Mouse (Mus musculus): ENCODE measurements at regions not wholly inside any gene's neighbourhood (a gene's known extent, or its start where the extent isn't known, plus 50 kb on each side); places are given as distances from the start of the nearest gene placed in this dataset.

DNA sequence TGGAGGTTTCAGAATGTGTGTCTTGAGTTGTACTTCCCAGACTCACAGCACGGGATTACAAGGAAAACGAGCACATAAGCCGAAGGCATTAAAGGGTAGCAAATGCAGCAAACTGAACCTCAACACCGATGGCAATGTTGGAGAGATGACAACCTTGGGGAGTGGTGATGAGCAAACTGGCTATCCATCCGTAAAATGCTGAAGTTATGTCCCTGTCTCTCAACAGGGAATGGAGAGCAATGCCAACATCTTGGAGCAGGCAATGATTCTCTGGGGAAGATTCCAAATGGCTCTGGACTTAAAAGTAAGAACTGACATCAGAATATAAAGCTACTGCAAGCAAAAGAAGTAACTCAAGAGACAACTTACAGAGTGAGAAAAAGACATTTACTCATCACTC is 170.5 kb upstream of the Ogfrl1 start:
- no peak overlapping the region for H3K9ac ChIP-seq (ENCODE audit: low read length)
- WGBS: 89% methylated on average over 5 of the region's 5 CpGs
- DNase-seq (ENCODE audit: low spot score): no peak
- no peak overlapping the region for H3K4me3 ChIP-seq (ENCODE audit: low read depth, low read length)
- H3K4me2 ChIP-seq (ENCODE audit: low read depth, low read length, severe bottlenecking): no peak overlapping the region
- H3K4me1 ChIP-seq (replicated peaks; ENCODE audit: control insufficient read depth, insufficient read depth, low read length): no peaks in the 10 kb centered on the region
- H3K27me3 ChIP-seq (ENCODE audit: control insufficient read depth, insufficient read depth, low read length): no peaks in the 10 kb centered on the region
- H3K36me3 ChIP-seq (ENCODE audit: control insufficient read depth, insufficient read depth, low read length): no peaks in the 10 kb centered on the region
- ATAC-seq (replicated peaks; ENCODE audit: low FRiP score): no peak
- no peaks in the 10 kb centered on the region for H3K9me3 ChIP-seq (ENCODE audit: control insufficient read depth, low read length)
- H3K27ac ChIP-seq (ENCODE audit: low read depth, low read length): no peak overlapping the region

- peak; percentile 61 for ATAC-seq (replicated peaks; ENCODE audit: low FRiP score)
- Histone ChIP-seq H3K4me3 (ENCODE audit: low read depth, low read length) (no peak overlapping the region), H3K36me3 (ENCODE audit: control insufficient read depth, insufficient read depth, low read length) (no peaks in the 10 kb centered on the region), H3K4me1 (replicated peaks; ENCODE audit: control insufficient read depth, insufficient read depth, low read length) (no peaks in the 10 kb centered on the region), H3K9me3 (ENCODE audit: control insufficient read depth, low read length) (no peaks in the 10 kb centered on the region), H3K4me2 (ENCODE audit: low read depth, low read length, severe bottlenecking) (no peak overlapping the region), H3K27me3 (ENCODE audit: control insufficient read depth, insufficient read depth, low read length) (no peaks in the 10 kb centered on the region), H3K27ac (ENCODE audit: low read depth, low read length) (no peak overlapping the region), H3K9ac (ENCODE audit: low read length) (no peak overlapping the region)
- DNase-seq (ENCODE audit: low spot score): no peak
- 53% methylated on average over 7 of the region's 7 CpGs for WGBS
These were observed 176.9 kb upstream of the Ogfrl1 start for GRCm38 (mm10) chr1:23574461-23574860.

DNA sequence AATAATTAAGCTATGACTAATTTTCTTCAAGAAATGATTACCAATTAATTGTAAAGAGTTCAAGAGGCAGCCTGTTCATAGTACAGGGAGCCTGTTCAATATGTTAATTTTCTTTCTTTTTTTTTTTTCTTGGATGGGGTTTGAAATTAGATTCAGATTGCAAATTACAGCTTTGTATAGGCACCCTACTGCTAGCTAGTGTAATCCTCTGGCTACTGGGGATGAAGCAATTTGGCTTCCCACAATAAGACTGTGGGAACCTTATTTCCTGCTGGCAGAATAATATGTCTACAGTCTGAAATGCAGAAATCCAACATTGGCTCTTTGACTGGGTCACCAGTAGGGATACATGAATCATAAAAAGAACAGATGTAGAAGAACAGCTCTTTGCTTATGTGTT is 177.4 kb upstream of the Ogfrl1 start:
- Histone ChIP-seq H3K4me2 (ENCODE audit: low read depth, low read length, severe bottlenecking) (no peak overlapping the region), H3K27ac (ENCODE audit: low read depth, low read length) (no peak overlapping the region), H3K4me3 (ENCODE audit: low read depth, low read length) (no peak overlapping the region), H3K9ac (ENCODE audit: low read length) (no peak overlapping the region), H3K9me3 (ENCODE audit: control insufficient read depth, low read length) (no peaks in the 10 kb centered on the region), H3K27me3 (ENCODE audit: control insufficient read depth, insufficient read depth, low read length) (no peaks in the 10 kb centered on the region), H3K4me1 (replicated peaks; ENCODE audit: control insufficient read depth, insufficient read depth, low read length) (no peaks in the 10 kb centered on the region), H3K36me3 (ENCODE audit: control insufficient read depth, insufficient read depth, low read length) (no peaks in the 10 kb centered on the region)
- ATAC-seq (replicated peaks; ENCODE audit: low FRiP score) (peak; percentile 66), DNase-seq (ENCODE audit: low spot score) (no peak)

- Histone ChIP-seq H3K4me2 (ENCODE audit: low read depth, low read length, severe bottlenecking) (no peak overlapping the region), H3K9me3 (ENCODE audit: control insufficient read depth, low read length) (no peaks in the 10 kb centered on the region), H3K27ac (ENCODE audit: low read depth, low read length) (no peak overlapping the region), H3K9ac (ENCODE audit: low read length) (no peak overlapping the region), H3K4me3 (ENCODE audit: low read depth, low read length) (no peak overlapping the region), H3K4me1 (replicated peaks; ENCODE audit: control insufficient read depth, insufficient read depth, low read length) (no peaks in the 10 kb centered on the region), H3K27me3 (ENCODE audit: control insufficient read depth, insufficient read depth, low read length) (no peaks in the 10 kb centered on the region), H3K36me3 (ENCODE audit: control insufficient read depth, insufficient read depth, low read length) (no peaks in the 10 kb centered on the region)
- DNase-seq (ENCODE audit: low spot score): no peak
- ATAC-seq (replicated peaks; ENCODE audit: low FRiP score): peak; percentile 43; the same call in 1 of the 2 replicates
- 82% methylated on average over 2 of the region's 2 CpGs for WGBS
These were observed 177.9 kb upstream of the Ogfrl1 start for GRCm38 (mm10) chr1:23575515-23575914.

DNA sequence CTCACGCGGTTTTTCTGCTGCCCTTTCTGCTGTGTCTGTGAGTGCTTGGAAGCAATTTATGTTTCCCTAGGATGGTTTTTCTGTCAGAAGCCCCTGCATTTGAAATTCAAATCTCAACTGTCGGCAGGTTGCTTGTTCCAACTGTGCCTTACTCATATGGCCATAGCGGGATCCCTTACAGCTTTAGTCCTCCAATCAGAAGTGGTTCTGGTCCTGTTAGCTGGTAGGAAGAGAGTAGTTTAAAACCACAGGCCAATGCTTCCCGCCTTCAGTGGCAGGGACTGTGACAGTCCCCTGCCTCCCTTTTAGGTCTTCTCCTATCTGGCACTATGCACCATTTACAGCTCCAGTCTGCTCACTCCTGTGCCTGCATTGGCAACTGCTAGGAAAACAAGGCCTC is 178.6 kb upstream of the Ogfrl1 start:
- 70% methylated on average over 5 of the region's 5 CpGs for WGBS
- Histone ChIP-seq H3K4me1 (replicated peaks; ENCODE audit: control insufficient read depth, insufficient read depth, low read length) (no peaks in the 10 kb centered on the region), H3K4me2 (ENCODE audit: low read depth, low read length, severe bottlenecking) (no peak overlapping the region), H3K9me3 (ENCODE audit: control insufficient read depth, low read length) (no peaks in the 10 kb centered on the region), H3K9ac (ENCODE audit: low read length) (no peak overlapping the region), H3K36me3 (ENCODE audit: control insufficient read depth, insufficient read depth, low read length) (no peaks in the 10 kb centered on the region), H3K27ac (ENCODE audit: low read depth, low read length) (no peak overlapping the region), H3K27me3 (ENCODE audit: control insufficient read depth, insufficient read depth, low read length) (no peaks in the 10 kb centered on the region), H3K4me3 (ENCODE audit: low read depth, low read length) (no peak overlapping the region)
- DNase-seq (ENCODE audit: low spot score) (no peak), ATAC-seq (replicated peaks; ENCODE audit: low FRiP score) (no peak)

DNA sequence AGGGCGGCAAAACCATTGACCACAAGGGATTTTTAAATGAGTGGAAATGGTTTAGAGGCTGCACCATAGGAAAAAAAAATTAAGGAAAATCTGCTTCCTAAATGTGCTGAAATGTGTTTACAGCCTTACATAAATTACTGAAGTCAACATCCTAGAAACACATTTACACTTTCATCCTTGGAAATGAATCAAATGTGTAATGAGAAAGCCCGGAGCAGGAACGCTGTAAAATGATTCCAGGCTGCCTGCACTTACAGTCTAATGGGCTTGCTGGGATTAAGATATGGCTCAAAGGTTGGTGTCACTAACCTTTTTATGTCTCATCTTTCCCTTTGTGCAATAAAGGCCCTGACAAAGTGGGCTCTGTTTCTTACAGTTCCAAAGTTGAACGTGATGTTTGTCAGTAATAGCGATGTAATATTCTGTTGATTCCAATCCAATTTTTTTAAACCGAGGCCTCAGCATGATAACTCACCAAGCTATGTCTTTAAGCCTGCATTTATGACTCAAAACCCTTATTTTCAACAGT is 172.1 kb upstream of the B3gat2 start:
- DNase-seq (ENCODE audit: low spot score) (no peak), ATAC-seq (replicated peaks; ENCODE audit: low FRiP score) (no peak)
- H3K36me3 ChIP-seq (ENCODE audit: control insufficient read depth, insufficient read depth, low read length): no peaks in the 10 kb centered on the region
- no peak overlapping the region for H3K9ac ChIP-seq (ENCODE audit: low read length)
- H3K27ac ChIP-seq (ENCODE audit: low read depth, low read length): no peak overlapping the region
- H3K4me1 ChIP-seq (replicated peaks; ENCODE audit: control insufficient read depth, insufficient read depth, low read length): no peaks in the 10 kb centered on the region
- no peak overlapping the region for H3K4me2 ChIP-seq (ENCODE audit: low read depth, low read length, severe bottlenecking)
- H3K27me3 ChIP-seq (ENCODE audit: control insufficient read depth, insufficient read depth, low read length): no peaks in the 10 kb centered on the region
- no peaks in the 10 kb centered on the region for H3K9me3 ChIP-seq (ENCODE audit: control insufficient read depth, low read length)
- 91% methylated on average over 6 of the region's 6 CpGs for WGBS
- no peak overlapping the region for H3K4me3 ChIP-seq (ENCODE audit: low read depth, low read length)

DNA sequence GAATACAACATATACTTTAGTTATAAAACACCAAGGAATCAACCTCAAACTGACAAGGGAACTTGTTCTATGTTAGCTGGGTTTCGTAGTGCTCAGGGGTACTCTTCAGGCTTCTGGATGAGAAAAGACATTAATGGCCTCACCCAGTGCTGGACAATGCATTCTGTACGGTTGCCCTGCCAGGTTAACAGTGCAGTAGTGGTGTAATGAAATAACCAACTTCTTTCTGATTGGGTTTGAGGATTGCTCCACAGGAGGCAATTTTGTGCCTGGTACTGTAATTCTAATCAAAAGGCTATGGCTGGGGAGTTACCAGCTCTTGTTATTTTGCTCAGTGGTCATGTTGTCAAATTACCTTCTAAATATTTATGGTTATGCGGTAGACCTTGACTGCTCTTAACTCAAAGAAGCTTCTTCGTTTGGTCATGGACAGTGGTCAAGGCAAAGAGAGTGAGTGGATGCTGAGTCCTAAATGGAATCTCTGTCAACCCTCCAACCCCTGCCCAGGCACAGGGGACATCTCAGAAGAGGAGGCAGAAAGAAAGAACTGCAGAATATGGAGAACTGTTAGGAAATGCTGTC is 158.8 kb upstream of the B3gat2 start:
- DNase-seq (ENCODE audit: low spot score): no peak
- Histone ChIP-seq H3K27me3 (ENCODE audit: control insufficient read depth, insufficient read depth, low read length) (no peaks in the 10 kb centered on the region), H3K4me1 (replicated peaks; ENCODE audit: control insufficient read depth, insufficient read depth, low read length) (no peaks in the 10 kb centered on the region), H3K4me3 (ENCODE audit: low read depth, low read length) (no peak overlapping the region), H3K9me3 (ENCODE audit: control insufficient read depth, low read length) (no peaks in the 10 kb centered on the region), H3K9ac (ENCODE audit: low read length) (no peak overlapping the region), H3K36me3 (ENCODE audit: control insufficient read depth, insufficient read depth, low read length) (no peaks in the 10 kb centered on the region), H3K27ac (ENCODE audit: low read depth, low read length) (no peak overlapping the region), H3K4me2 (ENCODE audit: low read depth, low read length, severe bottlenecking) (no peak overlapping the region)
- ATAC-seq (replicated peaks; ENCODE audit: low FRiP score): no peak
- 89% methylated on average over 4 of the region's 4 CpGs for WGBS

GRCm38 (mm10) chr1:23629366-23629765 is 132.2 kb upstream of the B3gat2 start:
- no peak overlapping the region for H3K27ac ChIP-seq (ENCODE audit: low read depth, low read length)
- H3K9me3 ChIP-seq (ENCODE audit: control insufficient read depth, low read length): no peaks in the 10 kb centered on the region
- WGBS: 39% methylated on average over 4 of the region's 4 CpGs
- no peaks in the 10 kb centered on the region for H3K27me3 ChIP-seq (ENCODE audit: control insufficient read depth, insufficient read depth, low read length)
- ATAC-seq (replicated peaks; ENCODE audit: low FRiP score) (no peak), DNase-seq (ENCODE audit: low spot score) (no peak)
- H3K4me1 ChIP-seq (replicated peaks; ENCODE audit: control insufficient read depth, insufficient read depth, low read length): no peaks in the 10 kb centered on the region
- H3K36me3 ChIP-seq (ENCODE audit: control insufficient read depth, insufficient read depth, low read length): no peaks in the 10 kb centered on the region
- H3K4me3 ChIP-seq (ENCODE audit: low read depth, low read length): no peak overlapping the region
- H3K9ac ChIP-seq (ENCODE audit: low read length): no peak overlapping the region
- H3K4me2 ChIP-seq (ENCODE audit: low read depth, low read length, severe bottlenecking): no peak overlapping the region

GRCm38 (mm10) chr1:23645093-23645492 is 116.5 kb upstream of the B3gat2 start:
- H3K4me2 ChIP-seq (ENCODE audit: low read depth, low read length, severe bottlenecking): no peak overlapping the region
- H3K9ac ChIP-seq (ENCODE audit: low read length): no peak overlapping the region
- DNase-seq (ENCODE audit: low spot score) (no peak), ATAC-seq (replicated peaks; ENCODE audit: low FRiP score) (no peak)
- H3K9me3 ChIP-seq (ENCODE audit: control insufficient read depth, low read length): no peaks in the 10 kb centered on the region
- H3K36me3 ChIP-seq (ENCODE audit: control insufficient read depth, insufficient read depth, low read length): no peaks in the 10 kb centered on the region
- no peak overlapping the region for H3K27ac ChIP-seq (ENCODE audit: low read depth, low read length)
- H3K4me1 ChIP-seq (replicated peaks; ENCODE audit: control insufficient read depth, insufficient read depth, low read length): 0 out of 2 replicates have a peak, but pooled peaks cover 2% of the 10 kb centered on the region
- 86% methylated on average over 2 of the region's 2 CpGs for WGBS
- H3K4me3 ChIP-seq (ENCODE audit: low read depth, low read length): no peak overlapping the region
- H3K27me3 ChIP-seq (ENCODE audit: control insufficient read depth, insufficient read depth, low read length): no peaks in the 10 kb centered on the region

Measured in forebrain, embryonic 11.5 days (tissue).